Mouse (Mus musculus) testis, adult 2 months (tissue): ENCODE results near the gene Wdtc1.

Source experiments
- CTCF ChIP-seq: fragments of 200-500 bp; IDR thresholded peaks from 2 replicates; pipeline ENCODE4 v1.5.1; 2012; ENCODE audit warnings: low read depth, mild to moderate bottlenecking, inconsistent platforms, low read length, moderate library complexity; ENCODE audit not compliant: control insufficient read depth, insufficient read depth, insufficient replicate concordance
- POLR2A ChIP-seq: fragments of 200-500 bp; IDR thresholded peaks from 2 replicates; pipeline ENCODE4 v1.6.1; 2012; ENCODE audit warnings: low read depth, mild to moderate bottlenecking, inconsistent platforms, low read length, moderate library complexity; ENCODE audit not compliant: control insufficient read depth

DNA sequence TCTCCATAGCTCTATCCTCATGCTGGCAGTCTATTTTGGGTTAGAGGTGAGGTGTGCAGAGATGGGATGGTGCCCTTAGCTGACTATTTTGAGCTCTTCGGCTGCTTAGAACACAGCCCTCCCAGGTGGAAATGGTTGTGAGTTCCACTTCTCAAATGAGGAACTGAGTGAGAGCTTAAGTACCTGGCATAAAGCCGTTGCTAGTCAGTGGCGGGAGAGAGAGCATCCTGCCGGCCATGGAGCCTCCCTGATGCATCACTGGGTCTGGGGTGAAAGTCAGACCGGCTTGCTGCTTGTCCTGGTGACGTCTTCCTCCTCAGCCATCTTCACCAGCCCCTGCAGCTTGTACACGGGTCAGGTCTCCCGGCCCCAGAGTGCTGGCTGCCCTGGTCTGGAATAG lies 44.7 kb upstream of the Wdtc1 start:
- no peak for TF ChIP-seq CTCF
- TF ChIP-seq POLR2A, result no peak
